Mouse (Mus musculus): ENCODE data around the gene Trio. TPM values are rescaled to one million over a fixed set of nuclear protein-coding genes. Genes with fewer than 3 reads are reported as not detected.

Trio gene
- polyA plus RNA-seq, 1 experiment, result 149 TPM

GRCm38 (mm10) chr15:27810262-27810661 lies 215.4 kb downstream of the Trio start:
- no peak for TF ChIP-seq CTCF (IDR thresholded peaks at IDR 0.05; ENCODE audit: extremely low read depth, insufficient read depth, low read length)
- no peak for TF ChIP-seq POLR2A (IDR thresholded peaks at IDR 0.05; ENCODE audit: extremely low read depth, insufficient read depth, low read length)
- peaks cover 9% of the 10 kb centered on the region for H3K4me1 ChIP-seq (ENCODE audit: control insufficient read depth, insufficient read depth, low read length)
- no peak overlapping the region for H3K4me3 ChIP-seq (ENCODE audit: insufficient read depth, low read length)
- peak overlapping the region; percentile 7; the same call in 1 of the 2 replicates for H3K27ac ChIP-seq (ENCODE audit: insufficient read depth, low read length)

GRCm38 (mm10) chr15:27808596-27809276 lies 216.9 kb downstream of the Trio start:
- TF ChIP-seq CTCF (IDR thresholded peaks at IDR 0.05; ENCODE audit: extremely low read depth, insufficient read depth, low read length) (0 out of 2 replicates have a peak, but pooled peaks have one; percentile 9), POLR2A (IDR thresholded peaks at IDR 0.05; ENCODE audit: extremely low read depth, insufficient read depth, low read length) (no peak)
- peak overlapping the region; percentile 84 for H3K27ac ChIP-seq (ENCODE audit: insufficient read depth, low read length)
- peaks cover 13% of the 10 kb centered on the region for H3K4me1 ChIP-seq (ENCODE audit: control insufficient read depth, insufficient read depth, low read length)
- no peak overlapping the region for H3K4me3 ChIP-seq (ENCODE audit: insufficient read depth, low read length)

DNA sequence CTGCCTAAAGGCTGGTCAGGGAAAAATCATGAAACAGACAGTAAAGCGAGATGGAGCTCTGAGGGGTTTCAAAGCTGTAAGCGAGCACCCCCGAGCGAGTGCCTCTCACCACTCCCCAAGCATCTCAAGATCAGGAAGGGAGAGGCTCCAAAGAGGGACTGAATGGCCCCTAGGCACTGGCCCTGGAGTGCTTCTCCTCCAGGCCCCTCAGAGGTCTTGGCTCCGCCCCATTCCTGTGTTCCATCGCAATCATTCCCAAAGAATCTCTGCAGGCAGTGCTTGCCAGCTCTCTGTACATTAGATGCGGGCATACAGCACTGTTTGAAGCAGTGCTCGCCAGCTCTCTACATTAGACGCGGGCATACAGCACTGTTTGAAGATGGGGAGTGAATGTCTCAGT lies 219.4 kb downstream of the Trio start:
- TF ChIP-seq POLR2A (IDR thresholded peaks at IDR 0.05; ENCODE audit: extremely low read depth, insufficient read depth, low read length) (no peak), CTCF (IDR thresholded peaks at IDR 0.05; ENCODE audit: extremely low read depth, insufficient read depth, low read length) (no peak)
- Histone ChIP-seq H3K4me3 (ENCODE audit: insufficient read depth, low read length) (no peak overlapping the region), H3K27ac (ENCODE audit: insufficient read depth, low read length) (no peak overlapping the region), H3K4me1 (ENCODE audit: control insufficient read depth, insufficient read depth, low read length) (peaks cover 21% of the 10 kb centered on the region)

GRCm38 (mm10) chr15:27805654-27806053 lies 220.0 kb downstream of the Trio start:
- Histone ChIP-seq H3K4me1 (ENCODE audit: control insufficient read depth, insufficient read depth, low read length) (peaks cover 22% of the 10 kb centered on the region), H3K27ac (ENCODE audit: insufficient read depth, low read length) (no peak overlapping the region), H3K4me3 (ENCODE audit: insufficient read depth, low read length) (no peak overlapping the region)
- TF ChIP-seq CTCF (IDR thresholded peaks at IDR 0.05; ENCODE audit: extremely low read depth, insufficient read depth, low read length), result no peak
- TF ChIP-seq POLR2A (IDR thresholded peaks at IDR 0.05; ENCODE audit: extremely low read depth, insufficient read depth, low read length), result no peak

GRCm38 (mm10) chr15:27804447-27804846 lies 221.2 kb downstream of the Trio start:
- Histone ChIP-seq H3K4me1 (ENCODE audit: control insufficient read depth, insufficient read depth, low read length) (peaks cover 22% of the 10 kb centered on the region), H3K4me3 (ENCODE audit: insufficient read depth, low read length) (no peak overlapping the region), H3K27ac (ENCODE audit: insufficient read depth, low read length) (no peak overlapping the region)
- TF ChIP-seq POLR2A (IDR thresholded peaks at IDR 0.05; ENCODE audit: extremely low read depth, insufficient read depth, low read length) (no peak), CTCF (IDR thresholded peaks at IDR 0.05; ENCODE audit: extremely low read depth, insufficient read depth, low read length) (no peak)

DNA sequence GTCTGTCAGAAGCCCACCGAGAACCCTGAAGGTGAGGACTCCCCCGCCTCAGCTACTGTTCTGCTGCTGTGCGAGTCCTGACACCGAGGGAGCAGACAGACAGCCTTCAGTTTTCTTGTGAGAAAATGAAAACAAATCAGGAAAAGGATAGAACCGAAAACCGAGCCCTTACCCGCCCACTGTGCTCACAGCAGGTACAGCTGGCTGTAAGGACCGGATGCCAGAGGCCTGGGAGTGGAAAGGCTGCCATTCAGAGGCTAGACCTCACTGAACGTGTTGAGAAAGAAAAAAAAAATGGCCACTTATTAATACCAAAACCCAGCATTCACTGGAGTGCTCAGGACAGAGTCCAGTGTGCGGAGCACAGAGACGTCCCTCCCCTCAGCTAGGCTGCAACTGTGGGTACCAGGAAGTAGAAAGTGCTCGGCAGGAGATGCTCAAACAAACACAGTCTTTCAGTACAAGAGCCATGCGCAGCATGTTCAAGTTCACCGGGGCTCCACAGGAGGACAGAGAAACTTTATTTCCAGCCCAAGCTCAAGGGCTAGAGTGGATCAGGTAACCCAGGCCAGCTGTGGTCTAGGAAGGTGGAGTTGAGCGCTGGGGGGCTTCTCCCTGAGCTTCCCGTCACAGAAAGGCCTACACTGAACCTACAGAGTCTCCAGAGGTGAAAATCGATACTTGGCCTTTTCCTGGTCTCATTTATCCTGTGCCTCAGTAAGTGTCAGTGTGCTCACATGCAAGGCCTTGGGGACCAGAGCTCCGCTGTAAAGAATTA lies 221.9 kb downstream of the Trio start:
- TF ChIP-seq POLR2A (IDR thresholded peaks at IDR 0.05; ENCODE audit: extremely low read depth, insufficient read depth, low read length), result no peak
- TF ChIP-seq CTCF (IDR thresholded peaks at IDR 0.05; ENCODE audit: extremely low read depth, insufficient read depth, low read length), result no peak
- no peak overlapping the region for H3K27ac ChIP-seq (ENCODE audit: insufficient read depth, low read length)
- peaks cover 20% of the 10 kb centered on the region for H3K4me1 ChIP-seq (ENCODE audit: control insufficient read depth, insufficient read depth, low read length)
- H3K4me3 ChIP-seq (ENCODE audit: insufficient read depth, low read length), result no peak overlapping the region

- TF ChIP-seq POLR2A (IDR thresholded peaks at IDR 0.05; ENCODE audit: extremely low read depth, insufficient read depth, low read length) (no peak), CTCF (IDR thresholded peaks at IDR 0.05; ENCODE audit: extremely low read depth, insufficient read depth, low read length) (no peak)
- no peak overlapping the region for H3K4me3 ChIP-seq (ENCODE audit: insufficient read depth, low read length)
- H3K27ac ChIP-seq (ENCODE audit: insufficient read depth, low read length), result peak overlapping the region; percentile 41; the same call in 1 of the 2 replicates
- H3K4me1 ChIP-seq (ENCODE audit: control insufficient read depth, insufficient read depth, low read length), result peaks cover 27% of the 10 kb centered on the region
These were observed 223.4 kb downstream of the Trio start for GRCm38 (mm10) chr15:27802243-27802642.

GRCm38 (mm10) chr15:27801177-27801576 lies 224.5 kb downstream of the Trio start:
- TF ChIP-seq POLR2A (IDR thresholded peaks at IDR 0.05; ENCODE audit: extremely low read depth, insufficient read depth, low read length), result no peak
- TF ChIP-seq CTCF (IDR thresholded peaks at IDR 0.05; ENCODE audit: extremely low read depth, insufficient read depth, low read length), result no peak
- no peak overlapping the region for H3K4me3 ChIP-seq (ENCODE audit: insufficient read depth, low read length)
- 0 out of 2 replicates have a peak overlapping the region, but pooled peaks have one; percentile 29 for H3K27ac ChIP-seq (ENCODE audit: insufficient read depth, low read length)
- H3K4me1 ChIP-seq (ENCODE audit: control insufficient read depth, insufficient read depth, low read length), result peaks cover 33% of the 10 kb centered on the region

DNA sequence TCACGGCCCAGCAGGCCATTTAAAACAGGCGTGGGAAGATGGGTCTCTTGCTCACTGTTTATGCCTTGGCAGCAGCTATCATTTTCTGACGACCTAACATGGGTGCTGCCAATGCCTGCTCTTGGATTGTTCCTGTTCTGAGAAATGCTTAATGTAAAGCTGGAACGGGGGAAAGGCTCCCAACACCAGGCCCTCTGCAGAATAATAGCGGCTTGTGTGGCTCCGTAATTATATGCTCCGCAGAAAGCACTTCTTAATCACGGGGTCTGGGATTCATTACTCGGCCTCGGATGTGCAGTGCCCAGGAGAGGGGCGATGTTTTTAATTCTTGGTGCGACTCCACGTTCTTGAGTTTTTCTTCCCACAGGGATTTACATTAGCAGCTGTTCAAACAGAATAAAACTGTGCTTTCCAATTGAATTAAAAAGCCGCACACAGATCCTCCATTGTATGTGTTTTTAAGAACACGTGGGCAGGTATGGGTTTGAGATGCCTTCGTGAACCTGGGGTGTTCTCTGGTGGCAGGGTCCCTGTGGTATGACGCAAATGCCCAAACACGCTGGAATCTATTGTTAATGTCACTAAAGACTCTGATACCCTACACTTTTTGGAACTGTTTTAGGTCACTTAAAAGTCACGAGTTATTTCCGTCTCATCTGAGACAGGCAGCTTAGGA lies 228.0 kb downstream of the Trio start:
- H3K27ac ChIP-seq (ENCODE audit: insufficient read depth, low read length), result peak overlapping the region; percentile 97
- peaks cover 31% of the 10 kb centered on the region for H3K4me1 ChIP-seq (ENCODE audit: control insufficient read depth, insufficient read depth, low read length)
- H3K4me3 ChIP-seq (ENCODE audit: insufficient read depth, low read length), result no peak overlapping the region
- TF ChIP-seq POLR2A (IDR thresholded peaks at IDR 0.05; ENCODE audit: extremely low read depth, insufficient read depth, low read length) (no peak), CTCF (IDR thresholded peaks at IDR 0.05; ENCODE audit: extremely low read depth, insufficient read depth, low read length) (no peak)
